Mouse (Mus musculus) left cerebral cortex, postnatal 25 days (tissue): Measurements from ENCODE around the gene Msrb1. TPM values are rescaled to one million over a fixed set of nuclear protein-coding genes. Genes with fewer than 3 reads are reported as not detected.
"Not testable (repeated sequence)": the region's sequence is repeated elsewhere in the genome, so short reads cannot be mapped to it uniquely, and the experiment has no call there.

ENCODE experiments used
- DNase-seq, 2 experiments: peaks; one replicate each; pipeline ENCODE4 v3.0.0; 2022; ENCODE audit warnings: low spot score in 2 of 2, mixed read lengths in 1 of 2
- intact Hi-C: fragments of 180-260 bp; cut with DNase I; formaldehyde crosslinking; loops from one replicate; pipeline ENCODE4 v1.15.1; 2025
- total RNA-seq, 2 experiments: library from RNA; stranded (reverse); gene quantifications; 2 replicates each; pipeline ENCODE4 v1.2.3; 2021

The Msrb1 gene
- total RNA-seq, 2 experiments from 2014 or later = 31.4 to 35.8 TPM

GRCm38 (mm10) chr17:24718938-24719337 lies 17.5 kb upstream of the Msrb1 start:
- DNase-seq, intact Hi-C loops: not testable (repeated sequence)

GRCm38 (mm10) chr17:24719494-24720222 lies 16.8 kb upstream of the Msrb1 start:
- intact Hi-C loops = no loop called here
- peak; percentile 99 for DNase-seq

GRCm38 (mm10) chr17:24720616-24721015 lies 15.8 kb upstream of the Msrb1 start:
- DNase-seq, intact Hi-C loops: not testable (repeated sequence)

GRCm38 (mm10) chr17:24721383-24721955 lies 15.0 kb upstream of the Msrb1 start:
- intact Hi-C loops, DNase-seq: not testable (repeated sequence)

- intact Hi-C loops = no loop called here
Measured at GRCm38 (mm10) chr17:24722220-24722924, 14.1 kb upstream of the Msrb1 start.

GRCm38 (mm10) chr17:24723122-24723880 lies 13.1 kb upstream of the Msrb1 start:
- DNase-seq = no peak
- intact Hi-C loops = no loop called here

More at GRCm38 (mm10) chr17:24722220-24722924, 14.1 kb upstream of the Msrb1 start:
- no peak for DNase-seq

- peak in 1 of 2 experiments; percentile 20 for DNase-seq
- intact Hi-C loops = no loop called here
Measured at GRCm38 (mm10) chr17:24723881-24724180, 12.6 kb upstream of the Msrb1 start.

GRCm38 (mm10) chr17:24724184-24724583 lies 12.3 kb upstream of the Msrb1 start, which contains the start of gene Ndufb10:
Gene Ndufb10 (minus strand): TSS chr17:24724478.
- intact Hi-C loops = no loop called here
- DNase-seq = peak; percentile 94 to 95

- intact Hi-C loops = no loop called here
- no peak for DNase-seq
Measured at GRCm38 (mm10) chr17:24725637-24726390, 10.6 kb upstream of the Msrb1 start.

- no peak for DNase-seq
- intact Hi-C loops = no loop called here
Measured at GRCm38 (mm10) chr17:24727618-24728017, 8.8 kb upstream of the Msrb1 start, which contains the start of gene Rpl3l. Gene Rpl3l (plus strand): TSS chr17:24727820.

GRCm38 (mm10) chr17:24728184-24728583 lies 8.3 kb upstream of the Msrb1 start:
- intact Hi-C loops = no loop called here
- DNase-seq = no peak

GRCm38 (mm10) chr17:24729067-24729466 lies 7.4 kb upstream of the Msrb1 start:
- intact Hi-C loops = no loop called here
- DNase-seq = no peak

- intact Hi-C loops = no loop called here
- DNase-seq = no peak
Measured at GRCm38 (mm10) chr17:24730787-24731186, 5.7 kb upstream of the Msrb1 start.

- no peak for DNase-seq
- intact Hi-C loops = no loop called here
Measured at GRCm38 (mm10) chr17:24732233-24732935, 4.1 kb upstream of the Msrb1 start.

GRCm38 (mm10) chr17:24733434-24734050 lies 2.9 kb upstream of the Msrb1 start:
- no peak for DNase-seq
- intact Hi-C loops = no loop called here

GRCm38 (mm10) chr17:24734513-24734912 lies 1.9 kb upstream of the Msrb1 start:
- intact Hi-C loops = no loop called here
- no peak for DNase-seq

- no peak for DNase-seq
- intact Hi-C loops = no loop called here
Measured at GRCm38 (mm10) chr17:24735446-24735845, 996 bp upstream of the Msrb1 start.

GRCm38 (mm10) chr17:24737135-24737810 lies 831 bp downstream of the Msrb1 start:
- no peak for DNase-seq
- intact Hi-C loops = no loop called here
